Mouse (Mus musculus) heart, embryonic 10.5 days (tissue): ENCODE measurements around the gene Zhx3. TPM values are rescaled to one million over a fixed set of nuclear protein-coding genes. Genes with fewer than 3 reads are reported as not detected.

Source experiments
- DNase-seq: peaks from one replicate; pipeline ENCODE4 v3.0.0-alpha.2; 2017; ENCODE audit warnings: low spot score
- H3K27ac ChIP-seq: fragments of 300-500 bp; sonication (generic); 2 replicates; pipeline ENCODE4 v1.5.1; 2016; ENCODE audit warnings: mild to moderate bottlenecking
- H3K27me3 ChIP-seq: fragments of 300-500 bp; sonication (generic); 2 replicates; pipeline ENCODE4 v1.6.1; 2016; ENCODE audit warnings: mild to moderate bottlenecking; ENCODE audit not compliant: poor library complexity, insufficient read depth, severe bottlenecking
- H3K36me3 ChIP-seq: fragments of 300-500 bp; sonication (generic); 2 replicates; pipeline ENCODE4 v1.6.1; 2016; ENCODE audit warnings: mild to moderate bottlenecking, moderate library complexity
- H3K4me1 ChIP-seq: fragments of 300-500 bp; sonication (generic); 2 replicates; pipeline ENCODE4 v1.6.1; 2016; ENCODE audit warnings: mild to moderate bottlenecking
- H3K4me3 ChIP-seq: fragments of 300-500 bp; sonication (generic); 2 replicates; pipeline ENCODE4 v1.5.1; 2016; ENCODE audit warnings: mild to moderate bottlenecking, moderate library complexity
- H3K9me3 ChIP-seq: fragments of 300-500 bp; sonication (generic); 2 replicates; pipeline ENCODE4 v1.6.1; 2016; ENCODE audit warnings: mild to moderate bottlenecking, moderate library complexity
- WGBS: fragments of 180-500 bp; shearing (Covaris S2); methylation state at CpG from one replicate; pipeline ENCODE4 v1.1.7; 2016; 5-methylcytosine and 5-hydroxymethylcytosine counted together
- polyA plus RNA-seq: library from polyadenylated mRNA; unstranded; fragments of >200 nt; fragmentation: Nextera tagmentation; extraction: Ambion mirVana; gene quantifications from 2 replicates; pipeline ENCODE4 v1.2.1, GENCODE M21; 2016

Gene Zhx3
- polyA plus RNA-seq, 1 experiment from 2014 or later: 6.1 TPM

- WGBS: 83% methylated on average over 3 of the region's 3 CpGs
- Histone ChIP-seq H3K36me3 (peaks cover 74% of the 10 kb centered on the region), H3K9me3 (no peaks in the 10 kb centered on the region), H3K27ac (no peak overlapping the region), H3K4me3 (no peak overlapping the region), H3K4me1 (no peaks in the 10 kb centered on the region), H3K27me3 (no peaks in the 10 kb centered on the region)
- DNase-seq: no peak
Measured at GRCm38 (mm10) chr2:160763816-160764215, 109.0 kb downstream of the Zhx3 start.

GRCm38 (mm10) chr2:160760433-160761184, 112.2 kb downstream of the Zhx3 start:
- DNase-seq: no peak
- Histone ChIP-seq H3K4me3 (no peak overlapping the region), H3K27ac (no peak overlapping the region), H3K27me3 (no peaks in the 10 kb centered on the region), H3K4me1 (no peaks in the 10 kb centered on the region), H3K36me3 (peaks cover 94% of the 10 kb centered on the region), H3K9me3 (no peaks in the 10 kb centered on the region)
- 88% methylated on average over 9 of the region's 9 CpGs for WGBS

GRCm38 (mm10) chr2:160756583-160757203, 116.1 kb downstream of the Zhx3 start:
- 79% methylated on average over 6 of the region's 6 CpGs for WGBS
- Histone ChIP-seq H3K36me3 (peaks cover 100% of the 10 kb centered on the region), H3K27ac (no peak overlapping the region), H3K9me3 (no peaks in the 10 kb centered on the region), H3K4me3 (no peak overlapping the region), H3K4me1 (no peaks in the 10 kb centered on the region), H3K27me3 (no peaks in the 10 kb centered on the region)
- no peak for DNase-seq

- H3K4me1 ChIP-seq: peaks cover 44% of the 10 kb centered on the region
- H3K27me3 ChIP-seq: no peaks in the 10 kb centered on the region
- peaks cover 74% of the 10 kb centered on the region for H3K36me3 ChIP-seq
- H3K27ac ChIP-seq: no peak overlapping the region
- H3K9me3 ChIP-seq: no peaks in the 10 kb centered on the region
- DNase-seq: no peak
- H3K4me3 ChIP-seq: no peak overlapping the region
- WGBS: 87% methylated on average over 10 of the region's 10 CpGs
Measured at GRCm38 (mm10) chr2:160747075-160747474, 125.7 kb downstream of the Zhx3 start.

- H3K36me3 ChIP-seq: peaks cover 73% of the 10 kb centered on the region
- H3K27ac ChIP-seq: no peak overlapping the region
- WGBS: 95% methylated on average over 5 of the region's 5 CpGs
- no peaks in the 10 kb centered on the region for H3K9me3 ChIP-seq
- no peak overlapping the region for H3K4me3 ChIP-seq
- H3K4me1 ChIP-seq: peaks cover 48% of the 10 kb centered on the region
- DNase-seq: no peak
- no peaks in the 10 kb centered on the region for H3K27me3 ChIP-seq
Measured at GRCm38 (mm10) chr2:160746637-160747036, 126.2 kb downstream of the Zhx3 start.

- DNase-seq: no peak
- 89% methylated on average over 1 of the region's 1 CpGs for WGBS
- no peaks in the 10 kb centered on the region for H3K9me3 ChIP-seq
- no peak overlapping the region for H3K27ac ChIP-seq
- no peaks in the 10 kb centered on the region for H3K27me3 ChIP-seq
- H3K4me1 ChIP-seq: peaks cover 57% of the 10 kb centered on the region
- no peak overlapping the region for H3K4me3 ChIP-seq
- H3K36me3 ChIP-seq: peaks cover 61% of the 10 kb centered on the region
Measured at GRCm38 (mm10) chr2:160745497-160745896, 127.3 kb downstream of the Zhx3 start.

- Histone ChIP-seq H3K36me3 (peaks cover 56% of the 10 kb centered on the region), H3K4me1 (peaks cover 64% of the 10 kb centered on the region)
- WGBS: 76% methylated on average over 5 of the region's 5 CpGs
Measured at GRCm38 (mm10) chr2:160744823-160745210, 128.0 kb downstream of the Zhx3 start.

GRCm38 (mm10) chr2:160744040-160744822, 128.6 kb downstream of the Zhx3 start:
- Histone ChIP-seq H3K4me1 (peaks cover 70% of the 10 kb centered on the region), H3K27ac (peak overlapping the region; percentile 67; the same call in 1 of the 2 replicates), H3K36me3 (peaks cover 50% of the 10 kb centered on the region), H3K27me3 (no peaks in the 10 kb centered on the region), H3K4me3 (no peak overlapping the region), H3K9me3 (no peaks in the 10 kb centered on the region)
- DNase-seq: peak; percentile 81
- 88% methylated on average over 7 of the region's 7 CpGs for WGBS

More at GRCm38 (mm10) chr2:160744823-160745210, 128.0 kb downstream of the Zhx3 start:
- Histone ChIP-seq H3K4me3 (no peak overlapping the region), H3K9me3 (no peaks in the 10 kb centered on the region), H3K27me3 (no peaks in the 10 kb centered on the region), H3K27ac (peak overlapping the region; percentile 38; the same call in 1 of the 2 replicates)
- no peak for DNase-seq

GRCm38 (mm10) chr2:160742161-160742609, 130.6 kb downstream of the Zhx3 start:
- H3K9me3 ChIP-seq: no peaks in the 10 kb centered on the region
- H3K27ac ChIP-seq: peak overlapping the region; percentile 47; the same call in 1 of the 2 replicates
- H3K4me3 ChIP-seq: no peak overlapping the region
- whole genome bisulfite sequencing: 50% methylated on average over 1 of the region's 1 CpGs
- no peaks in the 10 kb centered on the region for H3K27me3 ChIP-seq
- peaks cover 89% of the 10 kb centered on the region for H3K4me1 ChIP-seq
- DNase-seq: no peak
- H3K36me3 ChIP-seq: peaks cover 44% of the 10 kb centered on the region

- DNase-seq: no peak
- Histone ChIP-seq H3K4me3 (no peak overlapping the region), H3K9me3 (no peaks in the 10 kb centered on the region), H3K36me3 (peaks cover 44% of the 10 kb centered on the region), H3K27me3 (no peaks in the 10 kb centered on the region), H3K4me1 (peaks cover 87% of the 10 kb centered on the region), H3K27ac (0 out of 2 replicates have a peak overlapping the region, but pooled peaks have one; percentile 47)
- WGBS: 61% methylated on average over 3 of the region's 3 CpGs
Measured at GRCm38 (mm10) chr2:160741580-160741979, 131.2 kb downstream of the Zhx3 start.

GRCm38 (mm10) chr2:160740521-160741156, 132.2 kb downstream of the Zhx3 start:
- Histone ChIP-seq H3K36me3 (peaks cover 47% of the 10 kb centered on the region), H3K4me1 (peaks cover 86% of the 10 kb centered on the region)
- WGBS: 77% methylated on average over 11 of the region's 11 CpGs

GRCm38 (mm10) chr2:160739647-160740356, 133.0 kb downstream of the Zhx3 start:
- WGBS: 54% methylated on average over 2 of the region's 2 CpGs
- DNase-seq: no peak
- H3K4me3 ChIP-seq: no peak overlapping the region
- no peaks in the 10 kb centered on the region for H3K27me3 ChIP-seq
- H3K36me3 ChIP-seq: peaks cover 49% of the 10 kb centered on the region
- peak overlapping the region; percentile 63; the same call in 1 of the 2 replicates for H3K27ac ChIP-seq
- H3K9me3 ChIP-seq: no peaks in the 10 kb centered on the region
- peaks cover 86% of the 10 kb centered on the region for H3K4me1 ChIP-seq

More at GRCm38 (mm10) chr2:160740521-160741156, 132.2 kb downstream of the Zhx3 start:
- H3K27ac ChIP-seq: no peak overlapping the region
- no peaks in the 10 kb centered on the region for H3K27me3 ChIP-seq
- no peak for DNase-seq
- H3K4me3 ChIP-seq: no peak overlapping the region
- no peaks in the 10 kb centered on the region for H3K9me3 ChIP-seq
